In the genomic region with DNA sequence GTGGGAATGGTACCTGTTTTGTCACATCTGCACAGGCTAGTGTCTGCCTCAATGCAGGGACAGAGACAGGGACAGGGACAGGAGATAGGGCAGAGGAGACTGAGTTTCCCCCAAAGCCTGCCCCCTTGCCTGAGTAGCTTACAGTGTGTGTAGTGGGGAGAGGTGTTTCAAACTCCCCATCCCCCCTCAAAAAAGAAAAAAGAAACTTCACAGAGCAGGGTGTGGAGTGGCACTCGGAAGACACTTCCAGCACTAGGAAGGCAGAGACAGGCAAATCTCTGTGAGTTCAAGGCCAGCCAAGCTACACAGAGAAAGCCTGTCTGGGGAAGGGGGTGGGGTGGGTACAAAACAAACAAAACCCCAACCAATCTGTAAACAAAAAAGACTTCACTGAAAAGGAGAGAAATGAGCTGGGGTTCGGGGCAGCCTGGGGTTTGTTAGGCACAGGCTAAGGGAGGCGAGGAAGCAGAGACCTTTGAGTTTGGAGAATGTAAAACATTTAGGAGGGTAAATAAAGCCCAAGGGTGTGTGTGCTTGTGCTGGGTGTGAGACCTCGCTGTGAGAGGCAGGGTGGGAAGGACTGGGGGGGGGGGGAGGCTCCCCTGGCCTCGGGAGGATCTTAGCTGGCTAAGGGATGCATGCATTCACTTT, we compare ENCODE assay signal across 31 mouse cellular contexts. TPM values are rescaled to one million over a fixed set of nuclear protein-coding genes. Genes with fewer than 3 reads are reported as not detected.
DNase-seq lines count a peak whose midpoint lies in the region; TF ChIP-seq lines count a peak whose summit lies in the region.
"Had no signal": no experiment of that assay in that cellular context is flagged by ENCODE, and none has a peak within 500 bp of the region (broad histone marks: within the 10 kb centered on the region; RNA-seq: fewer than 3 reads in every experiment).

No protein-coding gene starts in this region.

- WGBS in heart, embryonic 10.5 days = 41% methylated on average over 5 of the region's 5 CpGs

- no peaks in the 10 kb centered on the region for H3K79me2 ChIP-seq in myocyte (ENCODE audit: control insufficient read depth, insufficient read depth)

- no peaks in the 10 kb centered on the region for H3K9me3 ChIP-seq in heart, embryonic 10.5 days
- H3K9me3 ChIP-seq in ES-Bruce4 (replicated peaks; ENCODE audit: control insufficient read depth, insufficient read depth, low read length, poor library complexity, severe bottlenecking) = no peaks in the 10 kb centered on the region
- H3K9me3 ChIP-seq: embryonic facial prominence, embryonic 12.5 days; embryonic facial prominence, embryonic 15.5 days; hindbrain, embryonic 13.5 days had no signal

- no peaks in the 10 kb centered on the region for H3K36me3 ChIP-seq in heart, embryonic 10.5 days
- H3K36me3 ChIP-seq in ES-Bruce4 (ENCODE audit: control insufficient read depth, insufficient read depth, low read length, poor library complexity, severe bottlenecking) (no peaks in the 10 kb centered on the region; the same call in 1 of the 2 replicates), myocyte (ENCODE audit: control insufficient read depth, insufficient read depth) (no peaks in the 10 kb centered on the region)
- H3K36me3 ChIP-seq: embryonic facial prominence, embryonic 12.5 days; embryonic facial prominence, embryonic 15.5 days; hindbrain, embryonic 13.5 days had no signal

- H3K4me3 ChIP-seq in heart, embryonic 10.5 days = no peak overlapping the region
- H3K4me3 ChIP-seq in ES-Bruce4 (ENCODE audit: low read depth, low read length) (no peak overlapping the region), myocyte (no peak overlapping the region)
- H3K4me3 ChIP-seq: embryonic facial prominence, embryonic 12.5 days; embryonic facial prominence, embryonic 15.5 days; gastrocnemius, adult 2 months; heart, adult 2 months; hindbrain, embryonic 13.5 days had no signal

- no peak overlapping the region for H3ac ChIP-seq in myocyte (ENCODE audit: control insufficient read depth, insufficient read length)

- no peak for TF ChIP-seq CTCF in ES-Bruce4 (IDR thresholded peaks at IDR 0.05; ENCODE audit: low read depth, low read length)

- DNase-seq in heart, adult 11 months = peak; percentile 83
- no peak for DNase-seq in heart, embryonic 10.5 days (ENCODE audit: low spot score)
- peak; percentile 59 for DNase-seq in ZHBTc4 (ENCODE audit: low read depth, low spot score)
- DNase-seq in urinary bladder, adult 18-20 months (ENCODE audit: low spot score in 2 of 2) = no peak
- no peak for DNase-seq in lung, postnatal 14 days
- no peak for DNase-seq in gastrocnemius, postnatal 10 days
- DNase-seq: adrenal gland, adult 2 months; adrenal gland, postnatal 14 days; cerebellum, adult 11 months; cerebellum, adult 9-11 months; cerebellum, postnatal 25 days; forebrain, postnatal 0 days; gastrocnemius, adult 2 months; gastrocnemius, postnatal 25 days; heart, adult 2 months had no signal

- no peak overlapping the region for H3K27ac ChIP-seq in heart, embryonic 10.5 days
- H3K27ac ChIP-seq in ES-Bruce4 (ENCODE audit: insufficient read depth, low read length) = peak overlapping the region; percentile 74
- H3K27ac ChIP-seq: embryonic facial prominence, embryonic 12.5 days; embryonic facial prominence, embryonic 15.5 days; gastrocnemius, adult 2 months; heart, adult 2 months; hindbrain, embryonic 13.5 days had no signal

- H3K4me1 ChIP-seq in heart, embryonic 10.5 days = peaks cover 25% of the 10 kb centered on the region
- peaks cover 4% of the 10 kb centered on the region for H3K4me1 ChIP-seq in ES-Bruce4 (ENCODE audit: control insufficient read depth, insufficient read depth, low read length)

- H3K27me3 ChIP-seq in heart, embryonic 10.5 days (ENCODE audit: insufficient read depth, poor library complexity, severe bottlenecking) = 0 out of 2 replicates have a peak, but pooled peaks cover 2% of the 10 kb centered on the region
- H3K27me3 ChIP-seq in ES-Bruce4 (ENCODE audit: control insufficient read depth, insufficient read depth, low read length, poor library complexity, severe bottlenecking) (no peaks in the 10 kb centered on the region), myocyte (ENCODE audit: control insufficient read depth, insufficient read depth, insufficient read length) (peaks cover 2% of the 10 kb centered on the region)
- H3K27me3 ChIP-seq: embryonic facial prominence, embryonic 12.5 days; embryonic facial prominence, embryonic 15.5 days had no signal

- no peak overlapping the region for H3K9ac ChIP-seq in ES-Bruce4 (ENCODE audit: low read depth, poor library complexity, severe bottlenecking)
- H3K9ac ChIP-seq: embryonic facial prominence, embryonic 12.5 days; embryonic facial prominence, embryonic 15.5 days; forebrain, postnatal 0 days; hindbrain, embryonic 13.5 days had no signal

- TF ChIP-seq EP300 in ES-Bruce4 (IDR thresholded peaks at IDR 0.05; ENCODE audit: insufficient read depth, low read depth, low read length) = no peak

- no peak for TF ChIP-seq POLR2A in ES-Bruce4 (IDR thresholded peaks at IDR 0.05; ENCODE audit: insufficient read depth, low read length)
- no peak for TF ChIP-seq POLR2A in myocyte (IDR thresholded peaks at IDR 0.05; ENCODE audit: insufficient read length, low read depth)

- H3K4me2 ChIP-seq in myocyte (ENCODE audit: low read depth) = no peak overlapping the region
- H3K4me2 ChIP-seq: embryonic facial prominence, embryonic 12.5 days; embryonic facial prominence, embryonic 15.5 days; heart, embryonic 11.5 days; hindbrain, embryonic 13.5 days had no signal

TF ChIP-seq in myocyte, 11 proteins besides CTCF, POLR2A, EP300 and RAD21:
- TF ChIP-seq POLR2AphosphoS2 (IDR thresholded peaks at IDR 0.05; ENCODE audit: insufficient read length, low read depth) = peak; percentile 57
- no peak for TF ChIP-seq REST (IDR thresholded peaks at IDR 0.05; ENCODE audit: insufficient read depth, insufficient read length)
- no peak for TF ChIP-seq MYOG (IDR thresholded peaks at IDR 0.05; ENCODE audit: control insufficient read depth in 1 of 3, insufficient read depth in 1 of 3, insufficient read length in 2 of 3, low read depth in 2 of 3)
TF ChIP-seq in myocyte: peak in this region for 1.

RNA-seq across cellular contexts. Expression of a gene that starts 8.7 kb away (rescaled TPM):
- polyA plus RNA-seq in heart, embryonic 10.5 days (2016; fragmentation: Nextera tagmentation; extraction: Ambion mirVana) = 0.10 and 0.11 TPM in 2 replicates
- polyA plus RNA-seq in ES-Bruce4 (2011; ENCODE audit: insufficient read depth, insufficient read length, low read depth, missing spikeins) (not detected in 2 replicates), myocyte (2012; fragmentation: generic; extraction: Trizol) (0.41 TPM)
- under 1 TPM; 0.12 to 0.14 TPM for total RNA-seq in gastrocnemius, postnatal 10 days (2021)
- total RNA-seq: forebrain, postnatal 0 days; gastrocnemius, adult 2 months; gastrocnemius, postnatal 25 days; heart, adult 2 months; heart, postnatal 25 days; hematopoietic stem cell, adult 5-6 weeks had no signal

RNA-seq across cellular contexts. Expression of a gene that starts 11.9 kb away (rescaled TPM):
- polyA plus RNA-seq in heart, embryonic 10.5 days (2016; fragmentation: Nextera tagmentation; extraction: Ambion mirVana) = 0.05 TPM in 1 of 2 replicates, not detected in the other
- polyA plus RNA-seq in ES-Bruce4 (2011; ENCODE audit: insufficient read depth, insufficient read length, low read depth, missing spikeins) (0.25 and 0.29 TPM in 2 replicates), myocyte (2012; fragmentation: generic; extraction: Trizol) (0.01 TPM)
- total RNA-seq in gastrocnemius, postnatal 10 days (2021) = not detected
- total RNA-seq: common myeloid progenitor, adult 5-6 weeks; gastrocnemius, adult 2 months; gastrocnemius, postnatal 25 days; heart, adult 2 months; heart, postnatal 25 days; hematopoietic stem cell, adult 5-6 weeks; MEL had no signal
- polyA plus RNA-seq: heart, embryonic 14.5 days had no signal

RNA-seq across cellular contexts. Expression of a gene that starts 20.9 kb away (rescaled TPM):
- polyA plus RNA-seq in heart, embryonic 10.5 days (2016; fragmentation: Nextera tagmentation; extraction: Ambion mirVana) = 1.4 and 1.9 TPM in 2 replicates
- 35.1 and 35.7 TPM in 2 replicates for polyA plus RNA-seq in ES-Bruce4 (2011; ENCODE audit: insufficient read depth, insufficient read length, low read depth, missing spikeins)
- 47.0 TPM for polyA plus RNA-seq in myocyte (2012; fragmentation: generic; extraction: Trizol)
- total RNA-seq in gastrocnemius, postnatal 10 days (2021) = 10 to 100 TPM; 19.1 to 21.8 TPM

RNA-seq across cellular contexts. Expression of a gene that starts 23.9 kb away (rescaled TPM):
- polyA plus RNA-seq in heart, embryonic 10.5 days (2016; fragmentation: Nextera tagmentation; extraction: Ambion mirVana) = 41.9 and 49.0 TPM in 2 replicates
- polyA plus RNA-seq in ES-Bruce4 (2011; ENCODE audit: insufficient read depth, insufficient read length, low read depth, missing spikeins) = 25.2 TPM in 2 replicates
- polyA plus RNA-seq in myocyte (2012; fragmentation: generic; extraction: Trizol) = 78.4 TPM
- 10 to 100 TPM; 32.6 to 48.1 TPM for total RNA-seq in gastrocnemius, postnatal 10 days (2021)

RNA-seq across cellular contexts. Expression of a gene that starts 28.9 kb away (rescaled TPM):
- not detected in 2 replicates for polyA plus RNA-seq in heart, embryonic 10.5 days (2016; fragmentation: Nextera tagmentation; extraction: Ambion mirVana)
- polyA plus RNA-seq in ES-Bruce4 (2011; ENCODE audit: insufficient read depth, insufficient read length, low read depth, missing spikeins) (not detected in 2 replicates), myocyte (2012; fragmentation: generic; extraction: Trizol) (not detected)
- under 1 TPM; 0.59 to 0.73 TPM for total RNA-seq in gastrocnemius, postnatal 10 days (2021)
- total RNA-seq: adrenal gland, postnatal 14 days; adrenal gland, postnatal 4 days; common myeloid progenitor, adult 5-6 weeks; heart, adult 2 months; MEL had no signal
- polyA plus RNA-seq: forebrain, embryonic 14.5 days; forebrain, postnatal 0 days; gonadal fat pad, adult 2 months; heart, embryonic 11.5 days; heart, embryonic 14.5 days; heart, postnatal 0 days; hindbrain, embryonic 16.5 days had no signal

Comparison
In these comparisons a context has a peak if more than half of its experiments do, and no peak if none do; other contexts are left out.
1. DNase-seq: peak in heart, adult 11 months (single experiment) and ZHBTc4 (single experiment); none in heart, embryonic 10.5 days (single experiment), urinary bladder, adult 18-20 months (0 of 2), lung, postnatal 14 days (single experiment) and gastrocnemius, postnatal 10 days (single experiment).
2. RNA of a gene that starts 20.9 kb away (polyA plus RNA-seq): 47.0 TPM in myocyte (single experiment) and 35.1 to 35.7 TPM in ES-Bruce4; 1.4 to 1.9 TPM in heart, embryonic 10.5 days; every median in the first group is over 10 times any median in the second.